Mouse (Mus musculus) ovary, postnatal 10 days (tissue): ENCODE measurements around the gene Adamtsl3.

Experiments
- DNase-seq: peaks from one replicate; pipeline ENCODE4 v3.0.0; 2022; ENCODE audit warnings: low spot score

The Adamtsl3 gene

GRCm38 (mm10) chr7:82648353-82649080 lies 313.0 kb downstream of the Adamtsl3 start, which contains the start of the genes Saxo2 and Efl1:
Gene Saxo2 (minus strand): TSS chr7:82648528.
Gene Efl1 (plus strand): TSS chr7:82648614.
- DNase-seq: peak; percentile 68

DNA sequence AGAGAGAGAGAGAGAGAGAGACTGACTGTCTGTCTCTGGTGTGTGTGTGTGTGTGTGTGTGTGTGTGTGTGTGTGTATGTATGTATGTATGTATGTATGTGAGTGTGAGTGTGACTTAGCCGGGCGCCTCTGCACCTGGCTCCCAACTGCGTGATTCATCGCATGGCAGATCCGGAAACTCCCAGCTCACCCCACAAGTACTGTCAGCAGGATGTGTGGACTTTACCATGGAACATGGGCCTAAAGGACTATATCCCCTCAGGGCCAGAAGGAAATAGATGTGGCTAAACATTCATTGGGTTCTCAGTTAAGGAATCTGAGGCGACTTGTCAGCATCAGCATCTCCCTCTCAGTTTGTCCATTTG lies 313.6 kb downstream of the Adamtsl3 start:
- DNase-seq: no peak
